Mouse (Mus musculus): ENCODE data around the gene Gfap. TPM values are rescaled to one million over a fixed set of nuclear protein-coding genes. Genes with fewer than 3 reads are reported as not detected.

Gfap gene
- polyA plus RNA-seq, 1 experiment from 2014 or later, result 0.92 TPM

- H3K36me3 ChIP-seq (ENCODE audit: control insufficient read depth, insufficient read depth, low read length), result peaks cover 14% of the 10 kb centered on the region; the same call in 1 of the 2 replicates
- no peak for ATAC-seq (ENCODE audit: insufficient read depth, low FRiP score)
Measured at GRCm38 (mm10) chr11:102859933-102860332, 40.8 kb downstream of the Gfap start.

DNA sequence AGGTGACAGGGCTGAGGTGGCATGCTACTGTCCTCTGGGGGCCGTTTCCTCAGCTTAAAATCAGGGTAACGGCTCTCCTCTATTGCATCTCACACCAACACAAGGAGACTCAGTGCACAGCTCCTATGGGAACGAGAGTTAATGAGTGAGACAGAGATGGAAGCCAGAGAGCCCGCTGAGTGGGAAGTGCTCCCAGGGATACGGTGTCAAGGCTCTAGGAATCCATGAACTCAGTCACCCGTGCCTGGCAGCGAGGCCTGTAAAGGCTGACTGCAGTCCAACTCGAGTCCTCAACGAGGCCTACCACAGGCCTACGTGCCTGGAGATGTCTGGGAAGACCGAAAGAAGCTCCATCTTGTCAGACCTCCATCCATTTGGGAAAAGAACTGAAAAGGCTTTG is 41.8 kb downstream of the Gfap start:
- Histone ChIP-seq H3K9ac (ENCODE audit: low read length) (no peak overlapping the region), H3K27me3 (ENCODE audit: control insufficient read depth, insufficient read depth, low read length) (no peaks in the 10 kb centered on the region), H3K4me1 (ENCODE audit: control insufficient read depth, insufficient read depth, low read length) (no peaks in the 10 kb centered on the region), H3K36me3 (ENCODE audit: control insufficient read depth, insufficient read depth, low read length) (peaks cover 15% of the 10 kb centered on the region), H3K4me2 (ENCODE audit: low read depth, low read length) (no peak overlapping the region), H3K9me3 (replicated peaks; ENCODE audit: control insufficient read depth, low read length) (no peaks in the 10 kb centered on the region; the same call in 1 of the 2 replicates), H3K27ac (ENCODE audit: low read length) (no peak overlapping the region), H3K4me3 (replicated peaks; ENCODE audit: low read length) (no peak overlapping the region)
- 93% methylated on average over 11 of the region's 11 CpGs for WGBS
- ATAC-seq (ENCODE audit: insufficient read depth, low FRiP score), result no peak

More at GRCm38 (mm10) chr11:102859933-102860332, 40.8 kb downstream of the Gfap start:
- Histone ChIP-seq H3K27ac (ENCODE audit: low read length) (no peak overlapping the region), H3K4me3 (replicated peaks; ENCODE audit: low read length) (no peak overlapping the region), H3K4me2 (ENCODE audit: low read depth, low read length) (no peak overlapping the region), H3K9ac (ENCODE audit: low read length) (no peak overlapping the region), H3K4me1 (ENCODE audit: control insufficient read depth, insufficient read depth, low read length) (no peaks in the 10 kb centered on the region), H3K9me3 (replicated peaks; ENCODE audit: control insufficient read depth, low read length) (no peaks in the 10 kb centered on the region), H3K27me3 (ENCODE audit: control insufficient read depth, insufficient read depth, low read length) (no peaks in the 10 kb centered on the region)
- WGBS, result 91% methylated on average over 8 of the region's 8 CpGs

DNA sequence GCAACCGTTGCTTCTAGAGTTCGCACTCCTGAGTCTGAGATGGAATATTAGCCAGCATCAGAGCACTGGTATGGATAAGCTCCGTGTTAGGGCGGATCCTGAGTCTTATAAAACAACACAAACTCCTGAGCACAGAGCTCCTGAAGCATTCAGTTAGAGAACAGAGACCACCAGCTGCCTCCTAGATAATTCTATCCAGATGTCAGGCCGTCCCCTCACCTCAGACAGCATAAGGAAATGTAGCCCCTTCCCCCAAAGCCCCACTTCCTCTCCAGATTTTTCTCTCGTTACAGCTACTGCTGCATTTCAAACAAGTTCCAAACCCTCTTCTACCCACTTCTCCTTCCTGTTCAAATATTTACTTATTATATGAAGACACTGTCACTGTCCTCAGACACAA is 44.8 kb downstream of the Gfap start:
- H3K9ac ChIP-seq (ENCODE audit: low read length), result no peak overlapping the region
- no peak overlapping the region for H3K4me2 ChIP-seq (ENCODE audit: low read depth, low read length)
- no peak for ATAC-seq (ENCODE audit: insufficient read depth, low FRiP score)
- H3K27me3 ChIP-seq (ENCODE audit: control insufficient read depth, insufficient read depth, low read length), result no peaks in the 10 kb centered on the region
- 81% methylated on average over 6 of the region's 6 CpGs for WGBS
- peaks cover 17% of the 10 kb centered on the region for H3K36me3 ChIP-seq (ENCODE audit: control insufficient read depth, insufficient read depth, low read length)
- H3K27ac ChIP-seq (ENCODE audit: low read length), result no peak overlapping the region
- no peaks in the 10 kb centered on the region for H3K4me1 ChIP-seq (ENCODE audit: control insufficient read depth, insufficient read depth, low read length)
- H3K4me3 ChIP-seq (replicated peaks; ENCODE audit: low read length), result no peak overlapping the region
- no peaks in the 10 kb centered on the region; the same call in 1 of the 2 replicates for H3K9me3 ChIP-seq (replicated peaks; ENCODE audit: control insufficient read depth, low read length)

DNA sequence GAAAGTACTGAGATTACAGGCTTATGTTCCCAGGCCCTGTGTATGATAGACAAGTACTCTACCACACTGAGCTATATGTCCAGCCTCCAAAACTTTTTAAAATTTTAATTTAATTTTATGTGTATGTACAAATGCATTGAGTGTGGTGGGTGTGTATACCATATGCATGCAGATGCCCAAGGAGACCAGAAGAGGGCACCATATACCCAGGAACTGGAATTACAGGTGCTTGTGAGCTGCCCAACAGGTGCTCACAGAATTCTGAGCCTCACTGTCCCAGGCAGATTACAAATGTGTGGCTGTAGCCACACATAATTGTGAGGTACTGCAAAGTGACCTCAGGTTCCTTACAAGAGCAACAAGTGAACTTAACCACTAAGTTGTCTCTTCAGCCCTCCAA is 47.0 kb downstream of the Gfap start:
- Histone ChIP-seq H3K4me1 (ENCODE audit: control insufficient read depth, insufficient read depth, low read length) (no peaks in the 10 kb centered on the region), H3K36me3 (ENCODE audit: control insufficient read depth, insufficient read depth, low read length) (peaks cover 12% of the 10 kb centered on the region), H3K27ac (ENCODE audit: low read length) (no peak overlapping the region), H3K27me3 (ENCODE audit: control insufficient read depth, insufficient read depth, low read length) (no peaks in the 10 kb centered on the region), H3K4me2 (ENCODE audit: low read depth, low read length) (no peak overlapping the region), H3K9ac (ENCODE audit: low read length) (no peak overlapping the region), H3K4me3 (replicated peaks; ENCODE audit: low read length) (no peak overlapping the region), H3K9me3 (replicated peaks; ENCODE audit: control insufficient read depth, low read length) (no peaks in the 10 kb centered on the region; the same call in 1 of the 2 replicates)
- no peak for ATAC-seq (ENCODE audit: insufficient read depth, low FRiP score)

DNA sequence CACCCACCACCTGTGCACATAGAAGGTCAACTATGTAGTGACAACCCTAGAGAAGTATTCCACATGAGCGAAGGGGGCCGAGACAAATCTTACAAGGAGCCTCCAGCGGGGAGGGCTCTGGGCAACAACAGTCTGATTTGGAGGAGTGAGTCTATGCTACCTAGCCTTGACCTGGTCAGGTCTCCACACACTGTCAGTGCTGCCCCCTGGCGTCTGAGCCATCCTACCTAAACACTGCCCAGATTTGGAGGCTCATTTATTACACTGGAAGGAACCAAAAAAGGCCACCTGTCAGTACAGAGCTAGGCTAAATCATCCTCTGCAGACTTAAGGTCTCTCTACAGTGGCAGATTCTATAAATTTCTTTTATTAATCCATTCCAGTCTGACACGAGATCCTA is 48.8 kb downstream of the Gfap start:
- Histone ChIP-seq H3K4me2 (ENCODE audit: low read depth, low read length) (no peak overlapping the region), H3K4me1 (ENCODE audit: control insufficient read depth, insufficient read depth, low read length) (no peaks in the 10 kb centered on the region), H3K27ac (ENCODE audit: low read length) (no peak overlapping the region), H3K9me3 (replicated peaks; ENCODE audit: control insufficient read depth, low read length) (no peaks in the 10 kb centered on the region; the same call in 1 of the 2 replicates), H3K4me3 (replicated peaks; ENCODE audit: low read length) (no peak overlapping the region), H3K27me3 (ENCODE audit: control insufficient read depth, insufficient read depth, low read length) (no peaks in the 10 kb centered on the region), H3K9ac (ENCODE audit: low read length) (no peak overlapping the region), H3K36me3 (ENCODE audit: control insufficient read depth, insufficient read depth, low read length) (peaks cover 7% of the 10 kb centered on the region)
- ATAC-seq (ENCODE audit: insufficient read depth, low FRiP score), result peak; percentile 62; the same call in 1 of the 2 replicates
- 66% methylated on average over 5 of the region's 5 CpGs for WGBS

GRCm38 (mm10) chr11:102845926-102846325 is 54.8 kb downstream of the Gfap start:
- no peaks in the 10 kb centered on the region for H3K27me3 ChIP-seq (ENCODE audit: control insufficient read depth, insufficient read depth, low read length)
- H3K9ac ChIP-seq (ENCODE audit: low read length), result no peak overlapping the region
- H3K9me3 ChIP-seq (replicated peaks; ENCODE audit: control insufficient read depth, low read length), result no peaks in the 10 kb centered on the region
- H3K27ac ChIP-seq (ENCODE audit: low read length), result no peak overlapping the region
- ATAC-seq (ENCODE audit: insufficient read depth, low FRiP score), result no peak
- H3K36me3 ChIP-seq (ENCODE audit: control insufficient read depth, insufficient read depth, low read length), result peaks cover 15% of the 10 kb centered on the region; the same call in 1 of the 2 replicates
- 72% methylated on average over 10 of the region's 10 CpGs for WGBS
- no peak overlapping the region for H3K4me2 ChIP-seq (ENCODE audit: low read depth, low read length)
- no peak overlapping the region for H3K4me3 ChIP-seq (replicated peaks; ENCODE audit: low read length)
- H3K4me1 ChIP-seq (ENCODE audit: control insufficient read depth, insufficient read depth, low read length), result no peaks in the 10 kb centered on the region

DNA sequence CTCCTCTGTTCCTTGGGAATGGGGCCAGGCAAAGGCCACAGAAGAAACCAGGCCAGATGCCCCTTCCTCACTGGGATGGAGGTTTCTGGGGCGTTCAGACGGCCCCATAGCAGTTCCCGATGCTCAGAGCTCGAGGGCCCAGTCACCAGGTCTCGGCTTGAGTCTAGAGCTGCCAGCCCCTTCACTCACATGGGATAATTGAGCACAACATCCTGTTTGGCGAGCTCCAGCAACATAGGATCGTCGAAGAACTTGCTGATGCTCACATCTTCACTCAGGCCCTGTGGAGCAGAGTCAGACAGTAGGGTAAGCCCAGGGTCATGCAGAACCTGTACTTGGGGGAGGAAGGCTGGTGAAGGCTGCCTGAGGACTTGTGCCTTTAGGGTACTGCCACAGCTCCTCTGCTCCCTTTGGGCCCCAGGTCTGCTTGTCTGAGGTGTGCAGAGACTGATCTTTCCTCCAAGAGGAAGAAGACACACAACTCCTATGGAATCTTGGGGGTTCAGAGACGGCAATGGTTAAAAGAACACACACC is 62.0 kb downstream of the Gfap start:
- Histone ChIP-seq H3K27me3 (ENCODE audit: control insufficient read depth, insufficient read depth, low read length) (no peaks in the 10 kb centered on the region), H3K27ac (ENCODE audit: low read length) (peak overlapping the region; percentile 13; the same call in 1 of the 2 replicates), H3K36me3 (ENCODE audit: control insufficient read depth, insufficient read depth, low read length) (no peaks in the 10 kb centered on the region), H3K4me3 (replicated peaks; ENCODE audit: low read length) (no peak overlapping the region), H3K9me3 (replicated peaks; ENCODE audit: control insufficient read depth, low read length) (no peaks in the 10 kb centered on the region), H3K4me1 (ENCODE audit: control insufficient read depth, insufficient read depth, low read length) (no peaks in the 10 kb centered on the region), H3K9ac (ENCODE audit: low read length) (peak overlapping the region; percentile 1; the same call in 1 of the 2 replicates), H3K4me2 (ENCODE audit: low read depth, low read length) (no peak overlapping the region)
- no peak for ATAC-seq (ENCODE audit: insufficient read depth, low FRiP score)
- 81% methylated on average over 9 of the region's 9 CpGs for WGBS

DNA sequence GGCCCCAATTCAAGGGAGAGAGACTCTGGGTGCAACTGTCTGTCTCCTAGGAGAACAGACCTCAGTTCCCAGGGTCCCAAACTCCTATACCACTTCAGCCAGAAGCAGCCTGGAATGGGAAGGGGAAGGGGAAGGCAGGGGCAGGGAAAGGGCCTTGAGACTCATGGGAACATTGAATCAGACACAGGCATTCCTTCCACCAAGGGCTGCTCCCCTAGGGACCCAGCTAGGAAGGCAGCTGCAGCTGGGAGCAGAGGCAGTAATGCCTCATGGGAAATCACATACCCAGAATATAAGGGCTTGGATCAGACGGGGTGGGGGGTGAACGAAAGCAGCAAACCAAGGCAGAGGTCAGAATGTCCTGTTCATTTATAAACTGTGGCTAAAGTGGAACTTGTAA is 62.6 kb downstream of the Gfap start:
- no peak overlapping the region for H3K4me3 ChIP-seq (replicated peaks; ENCODE audit: low read length)
- WGBS, result 77% methylated on average over 2 of the region's 2 CpGs
- no peak overlapping the region for H3K9ac ChIP-seq (ENCODE audit: low read length)
- H3K9me3 ChIP-seq (replicated peaks; ENCODE audit: control insufficient read depth, low read length), result no peaks in the 10 kb centered on the region
- no peaks in the 10 kb centered on the region for H3K36me3 ChIP-seq (ENCODE audit: control insufficient read depth, insufficient read depth, low read length)
- no peak; the same call in 1 of the 2 replicates for ATAC-seq (ENCODE audit: insufficient read depth, low FRiP score)
- H3K4me1 ChIP-seq (ENCODE audit: control insufficient read depth, insufficient read depth, low read length), result no peaks in the 10 kb centered on the region
- H3K27me3 ChIP-seq (ENCODE audit: control insufficient read depth, insufficient read depth, low read length), result no peaks in the 10 kb centered on the region
- no peak overlapping the region for H3K27ac ChIP-seq (ENCODE audit: low read length)
- no peak overlapping the region for H3K4me2 ChIP-seq (ENCODE audit: low read depth, low read length)

GRCm38 (mm10) chr11:102837385-102837784 is 63.3 kb downstream of the Gfap start:
- no peaks in the 10 kb centered on the region for H3K36me3 ChIP-seq (ENCODE audit: control insufficient read depth, insufficient read depth, low read length)
- 91% methylated on average over 1 of the region's 1 CpGs for WGBS
- H3K4me2 ChIP-seq (ENCODE audit: low read depth, low read length), result no peak overlapping the region
- H3K4me1 ChIP-seq (ENCODE audit: control insufficient read depth, insufficient read depth, low read length), result peaks cover 3% of the 10 kb centered on the region; the same call in 1 of the 2 replicates
- H3K27ac ChIP-seq (ENCODE audit: low read length), result 0 out of 2 replicates have a peak overlapping the region, but pooled peaks have one; percentile 8
- no peaks in the 10 kb centered on the region for H3K9me3 ChIP-seq (replicated peaks; ENCODE audit: control insufficient read depth, low read length)
- H3K9ac ChIP-seq (ENCODE audit: low read length), result no peak overlapping the region
- no peak overlapping the region for H3K4me3 ChIP-seq (replicated peaks; ENCODE audit: low read length)
- no peaks in the 10 kb centered on the region for H3K27me3 ChIP-seq (ENCODE audit: control insufficient read depth, insufficient read depth, low read length)
- no peak for ATAC-seq (ENCODE audit: insufficient read depth, low FRiP score)
